Mouse (Mus musculus): ENCODE measurements around the gene Pts.

Gene Pts

DNA sequence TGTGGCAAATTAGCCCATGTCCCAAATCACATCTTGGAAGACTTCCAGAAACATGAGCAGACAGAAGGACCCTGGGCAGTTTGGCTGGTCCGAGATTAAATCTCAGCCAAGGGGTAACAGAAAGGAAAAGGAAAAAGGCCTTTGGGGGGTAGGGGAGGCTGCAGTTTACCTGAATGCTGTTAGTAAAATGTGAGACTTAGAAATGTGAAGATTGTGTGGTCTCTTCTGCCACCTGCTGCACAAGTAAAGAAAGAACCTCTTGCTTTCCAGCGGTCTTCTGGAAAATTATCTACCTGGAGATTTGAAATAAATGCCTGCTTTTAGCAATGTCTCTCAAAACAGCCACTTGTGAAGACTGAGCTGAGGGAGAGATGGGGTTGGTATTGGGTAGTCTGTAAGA, 2.4 kb upstream of the Pts start:
- DNase-seq (ENCODE audit: low read depth) = no peak

DNA sequence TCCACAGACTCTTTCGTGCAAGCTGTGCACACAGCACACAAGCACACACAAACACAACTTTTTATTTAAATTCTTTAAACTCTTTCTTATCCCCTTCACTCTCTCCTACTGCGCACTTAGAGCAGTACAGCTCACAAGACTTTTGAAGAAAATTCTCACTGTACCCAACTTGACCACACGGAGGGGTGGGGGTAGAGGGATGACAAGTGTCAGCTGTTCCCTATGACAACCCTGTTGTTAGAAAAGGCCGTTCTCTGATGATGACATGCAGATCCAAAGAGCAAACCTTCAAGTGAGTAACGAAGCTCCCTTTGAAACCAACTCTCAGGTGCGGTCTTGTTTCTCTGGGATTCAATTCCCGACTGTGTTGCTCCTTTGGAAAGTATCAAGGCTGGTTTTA, 664 bp downstream of the Pts start:
- no peak for DNase-seq (ENCODE audit: low read depth)

DNA sequence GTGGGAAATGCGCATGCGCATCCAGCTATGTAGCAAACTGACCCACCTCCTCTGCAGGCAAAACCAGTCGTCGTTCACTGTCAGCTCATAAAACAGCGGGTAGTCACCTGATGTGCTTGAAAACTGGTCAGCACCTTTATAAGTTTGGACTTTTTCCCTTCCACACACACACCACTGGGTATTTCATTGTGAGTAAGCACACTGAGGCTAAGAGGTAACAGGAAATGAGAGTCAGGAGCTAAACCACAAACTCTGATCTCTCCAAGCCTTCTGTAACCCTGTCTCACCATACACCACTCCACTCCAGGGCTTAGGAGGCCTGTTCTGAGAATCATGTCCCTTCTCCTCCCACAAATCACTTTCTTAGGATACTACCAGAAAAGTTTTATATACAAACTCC, 2.9 kb downstream of the Pts start:
- no peak for DNase-seq (ENCODE audit: low read depth)

DNA sequence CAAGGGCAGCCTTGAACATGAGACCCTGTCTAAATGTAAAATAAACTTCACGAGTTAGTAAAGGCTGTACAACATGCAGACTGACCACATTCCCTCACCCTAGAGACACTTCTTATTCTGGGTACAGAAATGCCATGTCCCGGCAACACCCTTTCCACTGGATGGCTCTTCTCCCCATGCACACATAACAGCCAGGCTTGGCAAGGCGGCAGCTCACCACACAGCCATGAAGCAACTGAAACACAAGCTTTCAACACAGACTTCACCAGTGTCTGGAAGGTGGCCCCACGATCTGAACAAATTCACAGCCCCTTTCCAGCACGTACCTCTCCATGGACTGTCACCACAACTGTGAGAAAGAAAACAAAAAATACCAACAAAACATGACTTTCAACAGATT, 3.6 kb downstream of the Pts start:
- no peak for DNase-seq (ENCODE audit: low read depth)

DNA sequence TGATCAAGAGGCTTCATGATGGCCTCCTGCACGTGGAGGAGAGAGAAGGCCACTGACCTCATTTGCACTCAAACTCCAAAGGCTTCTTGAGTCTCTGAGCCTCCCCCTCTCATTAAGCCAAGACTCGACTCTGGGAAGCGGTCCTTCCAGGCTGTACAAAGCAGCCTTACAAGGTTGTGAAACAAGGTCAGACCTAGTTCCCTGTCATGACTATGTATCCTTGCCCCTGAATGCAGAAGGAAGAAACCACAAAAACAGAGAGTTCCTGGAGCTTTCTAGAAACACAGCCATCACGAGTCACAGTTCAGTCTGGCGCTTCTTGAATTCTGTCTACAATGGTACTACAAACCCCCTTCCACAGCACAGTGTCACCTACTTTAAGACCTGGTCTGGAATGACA, 6.0 kb downstream of the Pts start:
- no peak for DNase-seq (ENCODE audit: low read depth)

DNA sequence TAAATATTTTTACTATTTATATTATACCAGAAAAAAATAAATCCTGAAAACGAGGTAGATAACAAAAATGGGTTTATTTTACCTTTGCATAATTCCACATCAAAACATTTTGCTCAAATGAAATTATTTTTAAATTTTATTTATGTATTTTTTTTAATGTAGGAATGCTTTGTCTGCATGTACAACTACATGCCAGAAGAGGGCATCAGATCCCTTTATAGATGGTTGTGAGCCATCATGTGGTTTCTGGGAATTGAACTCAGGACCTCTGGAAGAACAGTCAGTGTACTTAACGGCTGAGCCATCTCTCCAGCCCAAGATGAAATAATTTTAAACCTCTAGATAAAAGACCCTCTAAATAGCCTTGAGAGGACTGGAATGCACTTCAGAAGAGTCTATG, 7.0 kb downstream of the Pts start:
- DNase-seq (ENCODE audit: low read depth) = no peak

DNA sequence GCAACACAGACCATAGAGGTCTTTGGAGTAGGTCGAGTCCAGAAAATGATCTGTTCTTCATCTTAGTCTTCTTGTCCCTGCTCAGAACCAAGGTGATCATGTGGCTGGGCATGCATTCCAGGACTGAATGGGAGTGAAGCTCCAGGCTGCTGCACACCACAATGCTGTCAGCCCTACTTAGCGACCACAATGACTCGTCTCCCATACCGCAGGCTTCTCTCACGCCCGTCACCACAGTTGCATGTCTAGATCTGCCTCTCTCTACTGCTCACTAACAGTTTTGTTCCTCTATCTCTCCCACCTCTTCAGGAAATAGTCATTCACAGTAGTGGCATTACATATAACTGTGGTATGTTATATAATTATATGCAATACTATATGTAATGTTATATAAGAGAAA, 7.8 kb downstream of the Pts start:
- DNase-seq (ENCODE audit: low read depth) = no peak

DNA sequence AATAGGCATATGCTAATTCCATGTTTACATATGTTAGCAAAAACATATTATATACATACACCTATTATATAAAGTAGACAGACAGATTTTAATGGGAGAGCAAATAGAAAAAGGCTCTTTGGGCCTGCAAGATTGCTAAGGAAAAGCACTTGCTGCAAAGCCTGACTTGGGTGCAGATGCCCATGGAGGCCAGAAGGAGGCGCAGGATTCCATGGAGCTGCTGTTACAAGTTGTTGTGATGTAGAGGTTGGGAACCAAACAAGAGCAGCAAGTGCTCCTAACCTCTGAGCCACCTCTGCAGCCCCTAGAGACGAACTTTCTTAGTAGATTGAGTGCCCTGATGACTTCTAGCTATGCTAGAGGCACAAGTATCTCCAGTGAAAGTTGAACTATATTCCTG, 9.7 kb downstream of the Pts start:
- no peak for DNase-seq (ENCODE audit: low read depth)

DNA sequence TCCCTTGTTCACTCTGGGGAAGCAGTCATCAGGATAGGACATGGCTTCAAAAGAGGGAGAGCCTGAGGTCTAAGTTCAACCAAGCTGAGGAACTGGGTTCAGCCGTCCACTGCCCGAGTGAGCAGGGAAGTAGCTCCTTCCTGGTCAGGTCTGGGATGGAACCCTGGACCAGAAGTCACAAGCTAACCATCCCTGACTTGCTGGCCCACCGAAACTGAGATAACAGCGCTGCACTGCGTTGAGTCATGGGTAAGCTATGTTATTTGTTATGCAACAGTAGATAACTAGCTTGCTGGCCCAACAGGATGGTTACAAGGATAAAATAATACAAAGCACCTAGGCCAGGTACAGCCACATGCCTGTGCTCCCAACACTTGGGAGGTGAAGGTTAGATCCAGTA, 13.1 kb downstream of the Pts start:
- DNase-seq (ENCODE audit: low read depth) = no peak

DNA sequence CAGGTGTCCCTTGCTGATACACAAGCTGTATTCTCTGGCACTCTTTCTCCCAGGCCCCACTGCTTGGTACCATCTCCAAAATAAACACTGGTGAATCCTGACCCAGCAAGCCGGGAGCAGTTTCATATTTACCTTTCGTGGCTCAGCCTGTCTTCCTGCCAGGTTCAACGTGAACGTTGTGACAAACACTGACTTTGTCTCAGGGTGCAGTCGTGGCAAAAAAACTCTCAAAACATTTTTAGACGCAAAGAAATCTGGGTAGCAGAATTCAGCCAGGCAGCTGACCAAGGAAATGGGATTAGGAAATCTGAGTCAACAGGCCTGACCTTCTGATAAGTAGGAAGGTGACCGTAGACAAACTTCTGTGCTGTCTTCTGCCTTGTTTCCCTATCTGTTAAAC, 21.0 kb downstream of the Pts start:
- DNase-seq (ENCODE audit: low read depth) = no peak

DNA sequence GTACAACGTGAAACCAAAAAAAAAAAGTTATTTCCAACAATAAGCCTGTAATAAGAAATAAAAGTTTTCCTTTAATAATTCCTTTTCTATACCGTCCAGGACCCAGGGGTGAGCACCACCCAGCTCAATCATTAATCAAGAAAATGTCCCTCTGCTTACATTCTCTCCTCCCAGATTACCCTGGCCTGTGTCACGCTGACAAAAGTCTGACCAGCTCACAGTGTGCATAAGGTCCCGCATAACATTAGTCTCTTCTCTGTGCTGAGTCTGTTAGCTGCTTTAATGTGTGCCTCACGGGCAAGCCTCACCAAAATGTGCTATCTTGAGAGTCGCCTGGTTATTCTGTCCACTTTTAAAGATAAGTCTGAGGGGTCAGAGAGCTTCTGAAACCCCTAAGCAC, 23.1 kb downstream of the Pts start:
- no peak for DNase-seq (ENCODE audit: low read depth)

DNA sequence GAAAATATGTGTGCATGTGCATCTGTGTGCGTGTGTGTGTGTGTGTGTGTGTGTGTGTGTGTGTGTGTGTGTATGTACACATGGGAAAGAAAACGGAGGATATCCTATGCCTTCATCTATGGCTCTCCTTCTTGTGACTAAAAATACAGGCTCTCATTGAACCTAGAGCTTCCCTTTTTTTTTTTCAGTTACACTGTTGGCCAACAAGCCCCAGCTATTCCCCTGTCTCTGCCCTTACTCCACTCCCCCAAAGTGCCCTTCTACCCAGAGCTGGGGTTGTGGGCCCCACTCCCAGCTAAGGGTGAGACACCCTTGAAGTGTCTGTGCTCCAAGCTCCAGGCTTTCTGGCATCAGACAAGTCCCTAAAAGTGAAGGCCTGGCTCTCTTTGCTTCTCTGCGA, 25.6 kb downstream of the Pts start:
- no peak for DNase-seq (ENCODE audit: low read depth)

DNA sequence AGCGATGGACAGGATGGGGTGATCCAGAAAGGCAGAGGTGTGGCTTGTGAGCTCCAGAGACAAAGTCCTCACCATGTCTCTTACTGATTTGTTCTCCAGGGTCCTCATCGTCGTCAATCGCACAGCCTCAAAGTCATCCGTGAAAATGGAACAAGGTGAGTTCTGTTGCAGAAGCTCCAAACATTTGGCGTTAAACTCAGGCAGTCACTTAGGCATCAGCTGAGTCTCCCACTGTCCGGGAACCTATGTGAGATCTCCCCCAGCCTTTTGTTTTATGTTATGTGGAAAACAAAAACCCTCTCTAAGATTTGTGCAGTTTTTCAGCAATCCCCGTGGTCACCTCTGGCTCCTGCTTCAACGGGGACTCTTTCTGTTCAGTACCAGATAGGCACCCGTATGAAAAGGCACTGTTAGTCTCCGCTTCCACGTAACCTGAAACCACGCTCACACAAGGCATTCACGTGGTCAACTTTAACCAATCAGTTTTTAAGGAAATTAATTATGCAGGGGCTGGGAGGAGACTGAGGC, 27.5 kb downstream of the Pts start:
- DNase-seq (ENCODE audit: low read depth) = no peak

DNA sequence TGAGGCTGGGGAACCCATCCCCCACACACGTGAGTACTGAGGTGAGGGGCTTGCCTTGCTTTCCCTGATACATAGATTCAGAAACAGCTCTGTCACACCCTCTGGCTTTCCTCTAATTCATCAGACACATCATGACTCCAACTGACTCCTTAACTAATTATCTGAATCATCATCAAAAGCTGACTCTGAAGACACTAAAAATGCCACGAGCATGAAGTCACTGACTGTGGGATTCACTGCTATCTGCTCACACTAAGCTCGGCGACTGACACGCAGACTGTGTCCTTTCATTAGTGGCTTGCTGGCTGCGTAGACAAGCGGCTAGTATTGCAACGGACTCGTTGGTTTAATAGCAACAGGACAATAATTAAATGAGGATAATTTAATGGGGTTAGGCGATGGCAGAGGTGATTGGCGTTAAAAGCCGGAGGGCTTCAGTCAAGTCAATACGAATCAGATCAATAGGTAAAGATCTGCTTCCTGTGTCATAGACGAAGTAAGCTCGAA, 28.0 kb downstream of the Pts start:
- no peak for DNase-seq (ENCODE audit: low read depth)

DNA sequence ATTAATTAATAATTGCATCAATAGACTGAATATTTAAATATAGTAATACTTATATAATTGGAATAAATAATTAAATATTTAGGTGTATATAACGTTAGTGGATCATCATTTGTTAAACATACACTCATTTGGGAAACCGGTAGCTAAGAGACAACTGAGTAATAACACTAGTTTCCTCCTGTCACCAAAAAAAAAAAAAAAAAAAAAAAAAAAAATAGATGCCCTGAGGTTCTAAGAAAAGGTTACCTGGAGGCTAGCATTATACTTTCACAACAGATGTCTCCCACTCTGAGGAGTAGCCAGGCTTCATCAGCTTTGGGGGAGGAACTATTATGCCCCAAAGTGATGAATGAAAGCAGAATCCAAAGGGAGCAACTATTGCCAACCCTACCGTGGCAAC, 28.7 kb downstream of the Pts start:
- no peak for DNase-seq (ENCODE audit: low read depth)

DNA sequence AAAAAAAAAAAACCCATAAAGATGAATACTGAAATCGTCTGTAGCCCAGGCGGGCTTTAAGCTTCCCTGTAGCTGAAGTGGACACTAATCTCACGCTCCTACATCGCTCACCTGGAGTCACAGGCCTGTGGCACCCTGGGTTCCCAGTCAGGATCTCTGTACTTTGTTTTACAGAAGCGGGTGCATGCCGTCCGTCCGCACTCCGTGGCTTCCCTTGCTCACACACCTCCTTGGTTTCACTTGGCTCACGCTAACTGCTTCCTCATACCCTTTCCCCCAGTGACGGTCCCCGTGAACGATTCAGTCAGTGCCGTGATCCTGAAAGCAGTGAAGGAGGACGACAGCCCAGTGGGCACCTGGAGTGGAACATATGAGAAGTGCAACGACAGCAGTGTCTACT, 29.7 kb downstream of the Pts start:
- DNase-seq (ENCODE audit: low read depth) = no peak

DNA sequence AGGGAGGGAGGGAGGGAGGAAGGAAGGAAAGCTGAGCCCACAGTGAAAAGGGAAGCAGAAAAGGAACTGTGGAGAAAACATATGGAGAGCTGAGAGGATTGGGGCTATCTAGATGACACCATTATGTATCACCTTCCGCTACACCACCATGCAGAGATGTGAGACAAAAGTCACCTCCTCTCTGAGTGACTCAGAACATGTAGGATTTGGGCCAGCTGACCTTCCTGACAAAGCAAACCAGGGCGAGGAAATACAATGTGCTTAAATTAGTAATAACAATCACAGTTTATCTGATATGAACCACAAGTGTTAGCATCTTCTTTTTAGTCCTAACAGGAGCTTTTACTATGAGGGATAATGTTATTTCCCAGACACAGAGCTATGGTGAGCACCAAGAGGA, 31.0 kb downstream of the Pts start:
- DNase-seq (ENCODE audit: low read depth) = no peak

DNA sequence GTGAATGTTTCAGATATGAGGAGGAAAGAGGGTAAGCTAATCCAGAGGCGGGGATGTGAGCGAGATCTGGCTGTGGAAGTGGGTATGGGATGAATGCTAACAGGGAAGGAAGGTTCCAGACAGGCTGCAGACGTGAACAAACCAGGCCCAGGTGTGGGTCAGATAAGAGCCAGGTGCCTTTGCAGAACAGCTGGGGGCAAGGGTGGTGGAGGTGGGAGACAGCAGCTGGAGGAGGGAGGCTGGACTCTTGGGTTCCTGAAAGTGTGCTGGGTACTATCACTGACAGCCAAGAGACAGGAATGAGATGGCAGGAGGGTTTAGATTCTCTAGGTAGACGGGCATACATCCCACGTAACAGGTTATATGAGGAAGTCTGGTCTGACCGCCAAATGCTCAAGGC, 31.4 kb downstream of the Pts start:
- DNase-seq (ENCODE audit: low read depth) = no peak

DNA sequence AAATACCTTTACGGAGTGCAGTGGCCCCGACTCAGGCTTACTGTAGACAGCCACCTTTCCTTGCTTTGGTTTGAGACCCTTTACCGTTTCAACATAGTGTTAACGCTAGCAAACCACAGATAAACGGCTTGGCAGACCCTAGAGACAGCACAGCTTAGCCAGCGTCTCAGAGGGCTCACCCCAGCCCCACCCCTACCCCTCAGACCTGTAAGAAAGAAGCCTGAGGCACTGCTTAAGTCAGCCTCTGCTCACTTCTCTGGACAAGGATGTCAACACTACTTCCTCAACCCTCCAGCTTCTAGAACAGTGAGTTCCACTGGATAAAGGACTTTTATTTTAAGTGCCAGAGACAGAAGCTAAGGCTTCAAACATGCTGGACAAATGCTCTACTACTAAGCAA, 32.0 kb downstream of the Pts start:
- DNase-seq (ENCODE audit: low read depth) = no peak

DNA sequence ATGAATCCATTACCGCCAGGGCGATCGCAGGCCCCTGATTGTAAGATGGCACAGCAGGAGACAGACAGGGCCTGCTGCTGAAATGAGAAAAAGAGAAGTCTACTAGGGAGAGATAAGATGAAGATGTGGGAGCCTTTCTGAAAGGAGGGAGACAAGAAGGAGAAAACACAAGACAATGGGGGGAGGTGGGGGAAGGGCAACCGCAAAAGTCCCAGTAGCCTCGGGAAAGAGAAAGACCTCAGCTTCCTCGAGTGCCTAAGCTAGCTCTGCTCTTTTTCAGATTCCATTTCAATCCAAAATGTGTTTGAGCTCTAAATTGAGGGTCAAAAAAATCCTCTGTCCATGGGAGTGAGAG, 32.4 kb downstream of the Pts start:
- DNase-seq (ENCODE audit: low read depth) = no peak

DNA sequence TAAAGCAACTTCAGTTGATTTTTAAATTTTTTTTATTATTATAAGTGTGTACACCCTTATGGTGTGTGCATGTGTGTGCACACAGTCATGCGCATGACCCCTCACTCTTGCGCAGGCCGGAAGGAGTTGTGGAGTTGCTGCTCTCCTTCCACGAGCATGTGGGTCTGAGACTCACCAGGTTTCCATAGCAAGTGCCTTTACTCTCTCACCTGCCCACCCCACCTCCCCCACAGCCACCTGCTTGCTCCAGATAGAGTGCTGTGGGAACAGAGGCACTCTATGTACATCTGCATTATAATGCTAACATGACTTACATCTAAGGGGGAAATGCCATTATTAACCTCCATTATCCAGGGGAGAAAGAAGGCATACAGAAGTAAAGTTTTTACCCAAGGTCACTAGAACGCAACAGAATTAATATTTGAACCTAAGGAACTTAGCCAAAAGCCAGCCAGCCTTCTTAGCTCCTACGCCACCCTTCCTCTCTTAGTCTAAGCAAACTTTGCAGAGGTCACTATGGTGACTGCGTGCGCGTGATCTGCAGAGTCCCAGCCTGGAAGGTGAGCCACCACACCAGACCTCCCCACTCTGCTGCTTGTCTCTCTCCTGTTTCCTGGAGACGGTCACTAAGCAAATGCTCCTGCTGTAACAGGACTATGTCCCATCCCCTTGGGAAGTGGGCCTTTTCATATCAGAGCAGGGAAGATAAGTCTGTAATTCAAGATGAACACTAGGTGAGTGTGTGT, 32.9 kb downstream of the Pts start:
- no peak for DNase-seq (ENCODE audit: low read depth)

DNA sequence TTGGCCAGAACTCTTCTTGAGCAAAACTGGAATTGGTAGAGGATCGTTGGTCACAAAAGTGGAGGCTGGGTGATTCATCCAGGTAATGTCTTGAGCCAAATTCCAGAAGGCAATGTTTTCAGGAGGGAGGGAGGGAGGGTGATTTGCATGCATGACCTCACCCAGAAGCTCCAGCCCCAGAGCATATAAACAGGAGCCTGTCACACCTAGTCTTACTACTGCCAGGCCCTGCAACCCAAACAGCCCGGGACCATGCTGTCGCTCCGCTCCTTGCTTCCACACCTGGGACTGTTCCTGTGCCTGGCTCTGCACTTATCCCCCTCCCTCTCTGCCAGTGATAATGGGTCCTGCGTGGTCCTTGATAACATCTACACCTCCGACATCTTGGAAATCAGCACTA, 34.2 kb downstream of the Pts start, which contains the start of gene Plet1:
Gene Plet1 (plus strand): TSS at position 215 of the 400 bp plus-strand sequence.
- DNase-seq (ENCODE audit: low read depth) = no peak

DNA sequence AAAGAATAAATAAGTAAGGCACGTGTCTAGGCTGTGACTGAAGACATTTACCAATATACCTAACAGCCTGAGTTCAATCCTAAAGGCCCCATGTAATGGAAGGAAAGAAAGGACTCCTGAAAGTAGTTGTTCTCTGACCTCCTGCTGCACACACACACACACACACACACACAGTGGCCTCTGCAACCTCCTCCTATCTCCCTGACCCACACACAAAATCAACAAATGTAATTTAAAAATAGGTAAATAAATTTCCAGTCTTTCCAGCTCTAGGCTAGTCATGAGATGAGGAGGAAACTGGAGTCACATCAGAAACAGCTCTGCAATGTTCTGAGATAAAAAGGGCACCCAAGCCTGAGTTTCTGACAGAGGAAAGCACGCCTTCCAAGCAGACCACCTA, 34.7 kb downstream of the Pts start:
- no peak for DNase-seq (ENCODE audit: low read depth)

DNA sequence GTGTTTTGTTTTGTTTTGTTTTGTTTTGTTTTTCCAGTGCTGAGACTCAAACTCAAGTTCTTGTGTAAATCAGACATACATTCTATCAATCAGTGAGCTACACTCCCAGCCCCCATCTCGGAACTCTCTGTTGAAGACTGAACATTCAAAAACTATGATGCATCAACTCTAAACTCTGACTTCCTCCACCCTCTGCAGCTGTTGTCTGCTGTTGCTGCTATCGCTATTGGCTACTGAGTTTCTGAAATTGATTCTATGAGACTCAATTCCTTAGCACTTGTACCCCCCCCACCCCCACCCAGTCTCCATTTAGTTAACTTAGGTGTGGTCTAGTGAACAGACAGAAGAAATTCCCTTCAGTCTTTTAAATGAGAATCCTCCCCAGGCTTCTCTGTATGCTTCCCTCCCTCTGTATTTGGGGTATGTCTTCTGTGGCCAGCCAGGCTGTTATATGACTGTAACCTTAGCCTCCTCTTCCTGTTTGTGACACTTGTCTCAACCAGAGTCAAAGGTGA, 36.9 kb downstream of the Pts start:
- no peak for DNase-seq (ENCODE audit: low read depth)

All from fibroblast of lung, adult 2 months (primary cell).